ENCODE assay signal across 37 mouse cellular contexts in genomic region chr14:27013658-27014057, GRCm38 (mm10). TPM values are rescaled to one million over a fixed set of nuclear protein-coding genes. Genes with fewer than 3 reads are reported as not detected.
DNase-seq lines count a peak whose midpoint lies in the region; ATAC-seq and TF ChIP-seq lines count a peak whose summit lies in the region.
"Had no signal": no experiment of that assay in that cellular context is flagged by ENCODE, and none has a peak within 500 bp of the region (broad histone marks: within the 10 kb centered on the region; RNA-seq: fewer than 3 reads in every experiment).

No protein-coding gene starts in this region.

- ATAC-seq in liver, embryonic 12.5 days: peak; percentile 21; the same call in 1 of the 2 replicates
- ATAC-seq in liver, embryonic 11.5 days (replicated peaks; ENCODE audit: low FRiP score): no peak
- peak; percentile 38; the same call in 1 of the 2 replicates for ATAC-seq in lung, embryonic 16.5 days (ENCODE audit: low read depth)
- ATAC-seq in intestine, embryonic 15.5 days: no peak
- ATAC-seq: forebrain, embryonic 15.5 days; inflammation-experienced regulatory T-cells, adult 6 months had no signal

- no peak overlapping the region for H3K9ac ChIP-seq in liver, embryonic 12.5 days
- H3K9ac ChIP-seq in liver, embryonic 11.5 days (ENCODE audit: low read depth, low read length): no peak overlapping the region
- no peak overlapping the region for H3K9ac ChIP-seq in lung, embryonic 16.5 days (ENCODE audit: low read length)
- no peak overlapping the region for H3K9ac ChIP-seq in intestine, embryonic 15.5 days
- H3K9ac ChIP-seq: embryonic facial prominence, embryonic 13.5 days; forebrain, embryonic 15.5 days; heart, embryonic 13.5 days; hindbrain, embryonic 15.5 days; midbrain, embryonic 12.5 days; neural tube, embryonic 15.5 days; stomach, embryonic 15.5 days had no signal

- WGBS in liver, embryonic 12.5 days (ENCODE audit: insufficient replicate concordance): 42% methylated on average over 4 of the region's 4 CpGs
- 33% methylated on average over 4 of the region's 4 CpGs for WGBS in liver, embryonic 11.5 days
- WGBS in lung, embryonic 16.5 days: 31% methylated on average over 4 of the region's 4 CpGs
- 41% methylated on average over 4 of the region's 4 CpGs for WGBS in lung, adult 2 months
- 47% methylated on average over 4 of the region's 4 CpGs for WGBS in intestine, embryonic 15.5 days

- H3K4me3 ChIP-seq in liver, embryonic 12.5 days: no peak overlapping the region
- H3K4me3 ChIP-seq in liver, embryonic 11.5 days (ENCODE audit: low read depth, low read length): no peak overlapping the region
- no peak overlapping the region for H3K4me3 ChIP-seq in lung, embryonic 16.5 days (ENCODE audit: low read length)
- no peak overlapping the region for H3K4me3 ChIP-seq in lung, adult 2 months (replicated peaks; ENCODE audit: extremely low read depth, low read depth, low read length)
- no peak overlapping the region for H3K4me3 ChIP-seq in intestine, embryonic 15.5 days (replicated peaks)
- H3K4me3 ChIP-seq: embryonic facial prominence, embryonic 13.5 days; forebrain, embryonic 10.5 days; forebrain, embryonic 15.5 days; heart, embryonic 13.5 days; hindbrain, embryonic 10.5 days; hindbrain, embryonic 15.5 days; megakaryocyte, embryonic 14.5 days; midbrain, embryonic 12.5 days; neural tube, embryonic 15.5 days; stomach, embryonic 15.5 days had no signal

- no peak for TF ChIP-seq POLR2A in lung, adult 2 months (IDR thresholded peaks at IDR 0.05; ENCODE audit: borderline replicate concordance, extremely low read depth, low read depth, low read length)

- H3K9me3 ChIP-seq in liver, embryonic 12.5 days (replicated peaks): no peaks in the 10 kb centered on the region
- no peaks in the 10 kb centered on the region for H3K9me3 ChIP-seq in liver, embryonic 11.5 days (ENCODE audit: control insufficient read depth, low read length)
- no peaks in the 10 kb centered on the region for H3K9me3 ChIP-seq in lung, embryonic 16.5 days (ENCODE audit: control insufficient read depth, low read length)
- no peaks in the 10 kb centered on the region for H3K9me3 ChIP-seq in intestine, embryonic 15.5 days
- H3K9me3 ChIP-seq: embryonic facial prominence, embryonic 13.5 days; forebrain, embryonic 10.5 days; forebrain, embryonic 15.5 days; heart, embryonic 13.5 days; hindbrain, embryonic 10.5 days; hindbrain, embryonic 15.5 days; megakaryocyte, embryonic 14.5 days; midbrain, embryonic 12.5 days; neural tube, embryonic 15.5 days; stomach, embryonic 15.5 days had no signal

- DNase-seq in liver, embryonic 11.5 days (ENCODE audit: low spot score): no peak
- DNase-seq in lung, adult 2 months: no peak
- DNase-seq in ZHBTc4 (ENCODE audit: low read depth, low spot score): peak; percentile 32
- DNase-seq in adrenal gland, adult 18-20 months (ENCODE audit: low spot score in 2 of 2): no peak
- DNase-seq: adrenal gland, postnatal 25 days; B cell, adult 2 months; cerebellum, adult 18-20 months; cerebellum, postnatal 10 days; gastrocnemius, postnatal 25 days; heart, adult 18-20 months; heart, postnatal 10 days; kidney, postnatal 4 days; layer of hippocampus, postnatal 36 days; left cerebral cortex, postnatal 4 days; retina, postnatal 1 day; right cerebral cortex, postnatal 14 days had no signal

- no peak overlapping the region for H3K27ac ChIP-seq in liver, embryonic 12.5 days
- H3K27ac ChIP-seq in liver, embryonic 11.5 days (ENCODE audit: low read depth, low read length): no peak overlapping the region
- no peak overlapping the region for H3K27ac ChIP-seq in lung, embryonic 16.5 days (ENCODE audit: low read length)
- H3K27ac ChIP-seq in intestine, embryonic 15.5 days: no peak overlapping the region
- H3K27ac ChIP-seq: embryonic facial prominence, embryonic 13.5 days; forebrain, embryonic 10.5 days; forebrain, embryonic 15.5 days; heart, embryonic 13.5 days; hindbrain, embryonic 10.5 days; hindbrain, embryonic 15.5 days; kidney, postnatal 0 days; midbrain, embryonic 12.5 days; neural tube, embryonic 15.5 days; stomach, embryonic 15.5 days had no signal

- no peak overlapping the region for H3K4me2 ChIP-seq in liver, embryonic 12.5 days
- no peak overlapping the region for H3K4me2 ChIP-seq in liver, embryonic 11.5 days
- H3K4me2 ChIP-seq in lung, embryonic 16.5 days (ENCODE audit: low read depth, low read length): no peak overlapping the region
- no peak overlapping the region for H3K4me2 ChIP-seq in intestine, embryonic 15.5 days (replicated peaks)
- H3K4me2 ChIP-seq: embryonic facial prominence, embryonic 13.5 days; forebrain, embryonic 15.5 days; heart, embryonic 13.5 days; hindbrain, embryonic 15.5 days; midbrain, embryonic 12.5 days; neural tube, embryonic 15.5 days; stomach, embryonic 15.5 days had no signal

- no peaks in the 10 kb centered on the region for H3K36me3 ChIP-seq in liver, embryonic 12.5 days
- no peaks in the 10 kb centered on the region for H3K36me3 ChIP-seq in liver, embryonic 11.5 days (ENCODE audit: control insufficient read depth, insufficient read depth, low read length)
- no peaks in the 10 kb centered on the region for H3K36me3 ChIP-seq in lung, embryonic 16.5 days (ENCODE audit: control insufficient read depth, insufficient read depth, low read length)
- H3K36me3 ChIP-seq in intestine, embryonic 15.5 days: no peaks in the 10 kb centered on the region
- H3K36me3 ChIP-seq: embryonic facial prominence, embryonic 13.5 days; forebrain, embryonic 10.5 days; forebrain, embryonic 15.5 days; heart, embryonic 13.5 days; hindbrain, embryonic 10.5 days; hindbrain, embryonic 15.5 days; midbrain, embryonic 12.5 days; neural tube, embryonic 15.5 days; stomach, embryonic 15.5 days had no signal

- peaks cover 5% of the 10 kb centered on the region; the same call in 1 of the 2 replicates for H3K4me1 ChIP-seq in liver, embryonic 12.5 days
- H3K4me1 ChIP-seq in liver, embryonic 11.5 days (replicated peaks; ENCODE audit: control insufficient read depth, insufficient read depth, low read length): 0 out of 2 replicates have a peak, but pooled peaks cover 3% of the 10 kb centered on the region
- no peaks in the 10 kb centered on the region for H3K4me1 ChIP-seq in lung, embryonic 16.5 days (replicated peaks; ENCODE audit: control insufficient read depth, insufficient read depth, low read length)
- no peaks in the 10 kb centered on the region for H3K4me1 ChIP-seq in lung, adult 2 months (ENCODE audit: control insufficient read depth, insufficient read depth, low read length)
- no peaks in the 10 kb centered on the region for H3K4me1 ChIP-seq in intestine, embryonic 15.5 days (replicated peaks)
- H3K4me1 ChIP-seq: embryonic facial prominence, embryonic 13.5 days; forebrain, embryonic 10.5 days; forebrain, embryonic 15.5 days; heart, embryonic 13.5 days; hindbrain, embryonic 10.5 days; hindbrain, embryonic 15.5 days; megakaryocyte, embryonic 14.5 days; midbrain, embryonic 12.5 days; neural tube, embryonic 15.5 days; stomach, embryonic 15.5 days had no signal

- no peak for TF ChIP-seq CTCF in lung, adult 2 months (IDR thresholded peaks at IDR 0.05; ENCODE audit: insufficient read depth, low read length)

- no peaks in the 10 kb centered on the region for H3K27me3 ChIP-seq in liver, embryonic 12.5 days (replicated peaks)
- no peaks in the 10 kb centered on the region for H3K27me3 ChIP-seq in liver, embryonic 11.5 days (replicated peaks; ENCODE audit: control insufficient read depth, insufficient read depth, low read length)
- H3K27me3 ChIP-seq in lung, embryonic 16.5 days (ENCODE audit: control insufficient read depth, insufficient read depth, low read depth, low read length): peaks cover 16% of the 10 kb centered on the region
- no peaks in the 10 kb centered on the region for H3K27me3 ChIP-seq in intestine, embryonic 15.5 days (replicated peaks)
- H3K27me3 ChIP-seq: CH12.LX; embryonic facial prominence, embryonic 13.5 days; forebrain, embryonic 15.5 days; heart, embryonic 13.5 days; hindbrain, embryonic 15.5 days; megakaryocyte, embryonic 14.5 days; midbrain, embryonic 12.5 days; neural tube, embryonic 15.5 days; stomach, embryonic 15.5 days had no signal

RNA-seq across cellular contexts. Expression of gene Hesx1, which starts 19.4 kb away (rescaled TPM):
- polyA plus RNA-seq in liver, embryonic 12.5 days (2016; fragmentation: Nextera tagmentation; extraction: Ambion mirVana): 16.0 and 16.8 TPM in 2 replicates
- polyA plus RNA-seq in liver, embryonic 11.5 days (2014; fragmentation: Nextera tagmentation; extraction: Ambion mirVana): 18.0 and 22.0 TPM in 2 replicates
- polyA plus RNA-seq in lung, embryonic 16.5 days (2015; fragmentation: Nextera tagmentation; extraction: Ambion mirVana): not detected in 2 replicates
- polyA plus RNA-seq in lung, adult 2 months (2012; rRNA removed): not detected in 2 replicates
- 0.34 and 0.35 TPM in 2 replicates for polyA plus RNA-seq in intestine, embryonic 15.5 days (2015; fragmentation: Nextera tagmentation; extraction: Ambion mirVana)
- total RNA-seq in adrenal gland, adult 18-20 months (2021): not detected
- total RNA-seq: gastrocnemius, adult 18-20 months; gastrocnemius, postnatal 25 days; heart, adult 18-20 months; heart, postnatal 10 days; layer of hippocampus, adult 8-10 months; layer of hippocampus, postnatal 36 days; left cerebral cortex, postnatal 4 days had no signal
- polyA plus RNA-seq: forebrain, embryonic 15.5 days; frontal cortex, adult 2 months; midbrain, embryonic 12.5 days; small intestine, adult 2 months had no signal

RNA-seq across cellular contexts. Expression of gene Il17rd, which starts 25.1 kb away (rescaled TPM):
- polyA plus RNA-seq in liver, embryonic 12.5 days (2016; fragmentation: Nextera tagmentation; extraction: Ambion mirVana): 0.27 and 0.32 TPM in 2 replicates
- 0.69 and 0.80 TPM in 2 replicates for polyA plus RNA-seq in liver, embryonic 11.5 days (2014; fragmentation: Nextera tagmentation; extraction: Ambion mirVana)
- polyA plus RNA-seq in lung, embryonic 16.5 days (2015; fragmentation: Nextera tagmentation; extraction: Ambion mirVana): 1.9 and 2.0 TPM in 2 replicates
- 9.4 and 11.3 TPM in 2 replicates for polyA plus RNA-seq in lung, adult 2 months (2012; rRNA removed)
- polyA plus RNA-seq in intestine, embryonic 15.5 days (2015; fragmentation: Nextera tagmentation; extraction: Ambion mirVana): 1.9 and 2.4 TPM in 2 replicates
- 1 to 10 TPM; 2.9 to 3.7 TPM for total RNA-seq in adrenal gland, adult 18-20 months (2021)
- total RNA-seq: common myeloid progenitor, adult 5-6 weeks had no signal

RNA-seq across cellular contexts. Expression of gene Appl1, which starts 42.6 kb away (rescaled TPM):
- 9.2 and 10.0 TPM in 2 replicates for polyA plus RNA-seq in liver, embryonic 12.5 days (2016; fragmentation: Nextera tagmentation; extraction: Ambion mirVana)
- polyA plus RNA-seq in liver, embryonic 11.5 days (2014; fragmentation: Nextera tagmentation; extraction: Ambion mirVana): 13.3 and 14.2 TPM in 2 replicates
- 28.4 and 33.2 TPM in 2 replicates for polyA plus RNA-seq in lung, embryonic 16.5 days (2015; fragmentation: Nextera tagmentation; extraction: Ambion mirVana)
- polyA plus RNA-seq in lung, adult 2 months (2012; rRNA removed): 3.2 and 6.1 TPM in 2 replicates
- polyA plus RNA-seq in intestine, embryonic 15.5 days (2015; fragmentation: Nextera tagmentation; extraction: Ambion mirVana): 27.2 and 32.9 TPM in 2 replicates
- total RNA-seq in adrenal gland, adult 18-20 months (2021): 10 to 100 TPM; 33.5 to 37.9 TPM

Comparison
In these comparisons a context has a peak if more than half of its experiments do, and no peak if none do; other contexts are left out.
1. ATAC-seq: peak in liver, embryonic 12.5 days (single experiment) and lung, embryonic 16.5 days (single experiment); none in liver, embryonic 11.5 days (single experiment) and intestine, embryonic 15.5 days (single experiment).
2. RNA of gene Hesx1, which starts 19.4 kb away (polyA plus RNA-seq): 18.0 to 22.0 TPM in liver, embryonic 11.5 days and 16.0 to 16.8 TPM in liver, embryonic 12.5 days; 0.34 to 0.35 TPM in intestine, embryonic 15.5 days, not detected in lung, embryonic 16.5 days and not detected in lung, adult 2 months; every median in the first group is over 10 times any median in the second.